Mouse (Mus musculus) adrenal gland, postnatal 14 days (tissue): ENCODE measurements at regions not wholly inside any gene's neighbourhood (a gene's known extent, or its start where the extent isn't known, plus 50 kb on each side); places are given as distances from the start of the nearest gene placed in this dataset.

Experiments
- DNase-seq: peaks from one replicate; pipeline ENCODE4 v3.0.0; 2021; ENCODE audit warnings: mixed read lengths

GRCm38 (mm10) chr11:12180351-12180750, 141.9 kb upstream of the Grb10 start:
- no peak for DNase-seq

GRCm38 (mm10) chr11:12172429-12172828, 133.9 kb upstream of the Grb10 start:
- DNase-seq = no peak

GRCm38 (mm10) chr11:12171312-12171711, 132.8 kb upstream of the Grb10 start:
- peak; percentile 41 for DNase-seq

- DNase-seq = no peak
These were observed 129.9 kb upstream of the Grb10 start for GRCm38 (mm10) chr11:12168432-12168831.
